ENCODE assay signal across 9 mouse cellular contexts in the genomic region with DNA sequence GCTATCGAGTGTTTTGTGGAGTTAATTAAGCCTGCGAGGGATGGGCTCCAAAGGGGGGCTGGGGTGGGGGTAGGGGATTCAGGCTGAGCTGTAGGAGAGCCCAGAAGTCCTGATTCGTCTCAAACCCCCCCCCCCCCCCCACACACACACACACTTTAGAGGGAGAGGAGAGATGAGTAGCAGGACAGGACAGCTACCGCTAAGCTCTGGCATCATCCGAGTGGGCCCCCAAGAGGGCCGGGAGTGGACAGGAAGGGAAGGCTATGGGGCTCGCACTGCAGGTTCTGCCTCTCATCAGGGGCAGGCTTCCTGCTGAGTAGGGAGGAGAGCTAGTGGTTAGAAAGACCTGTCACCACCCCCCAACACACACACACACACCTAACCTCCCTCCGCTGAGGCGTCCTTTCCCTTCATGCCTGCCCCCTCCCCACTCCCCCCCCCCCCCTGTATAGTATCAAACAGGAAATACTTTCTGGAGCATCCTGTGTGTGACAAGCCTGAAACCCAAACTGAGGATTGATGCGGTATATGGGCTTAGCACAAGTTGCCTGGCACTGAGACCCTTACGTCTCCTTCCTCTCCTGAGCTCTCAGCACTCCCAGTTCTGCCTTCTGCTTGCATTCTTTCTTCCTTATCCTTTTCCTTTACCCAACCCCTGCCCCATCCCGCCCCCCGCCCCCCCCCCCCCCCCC.
DNase-seq lines count a peak whose midpoint lies in the region; ATAC-seq and TF ChIP-seq lines count a peak whose summit lies in the region.
"Had no signal": no experiment of that assay in that cellular context is flagged by ENCODE, and none has a peak within 500 bp of the region (broad histone marks: within the 10 kb centered on the region; RNA-seq: fewer than 3 reads in every experiment).

No protein-coding gene starts in this region.

- DNase-seq in heart, adult 9 months (ENCODE audit: low spot score in 2 of 2): no peak
- DNase-seq in ES-E14 (ENCODE audit: low read depth, low spot score): no peak
- DNase-seq in forebrain, postnatal 0 days: no peak
- no peak for DNase-seq in midbrain, embryonic 10.5 days (ENCODE audit: low spot score)
- DNase-seq in right cerebral cortex, postnatal 36 days (ENCODE audit: low spot score in 2 of 2): no peak
- no peak for DNase-seq in left cerebral cortex, adult 9 months (ENCODE audit: low spot score in 2 of 2)
- DNase-seq: right cerebral cortex, postnatal 14 days had no signal

- peaks cover 11% of the 10 kb centered on the region for H3K4me1 ChIP-seq in heart, embryonic 12.5 days (replicated peaks)
- peaks cover 3 to 23% of the 10 kb centered on the region in 2 experiments; a peak in 3 of 4 replicates for H3K4me1 ChIP-seq in ES-E14 (ENCODE audit: control insufficient read depth in 2 of 2, insufficient read depth in 2 of 2, low read length in 2 of 2, poor library complexity in 1 of 2)
- H3K4me1 ChIP-seq in forebrain, postnatal 0 days (ENCODE audit: insufficient read depth): no peaks in the 10 kb centered on the region
- peaks cover 20% of the 10 kb centered on the region for H3K4me1 ChIP-seq in midbrain, embryonic 10.5 days

- no peaks in the 10 kb centered on the region for H3K36me3 ChIP-seq in heart, embryonic 12.5 days
- no peaks in the 10 kb centered on the region for H3K36me3 ChIP-seq in ES-E14 (ENCODE audit: control insufficient read depth, insufficient read depth, low read length, poor library complexity, severe bottlenecking)
- H3K36me3 ChIP-seq in forebrain, postnatal 0 days (ENCODE audit: insufficient read depth): no peaks in the 10 kb centered on the region
- no peaks in the 10 kb centered on the region for H3K36me3 ChIP-seq in midbrain, embryonic 10.5 days

- ATAC-seq in heart, embryonic 12.5 days (ENCODE audit: insufficient number of reproducible peaks, low FRiP score): peak; percentile 77
- peak; percentile 46 for ATAC-seq in forebrain, postnatal 0 days
- no peak for ATAC-seq in megakaryocyte-erythroid progenitor cell, adult 5-6 weeks (replicated peaks; ENCODE audit: low FRiP score, low TSS enrichment, poor library complexity, severe bottlenecking)

- H3K27me3 ChIP-seq in heart, embryonic 12.5 days (replicated peaks): no peaks in the 10 kb centered on the region
- H3K27me3 ChIP-seq in forebrain, postnatal 0 days (ENCODE audit: insufficient read depth, low read length): no peaks in the 10 kb centered on the region
- 0 out of 2 replicates have a peak, but pooled peaks cover 8% of the 10 kb centered on the region for H3K27me3 ChIP-seq in midbrain, embryonic 10.5 days (ENCODE audit: low read depth, poor library complexity, severe bottlenecking)

- no peak for TF ChIP-seq CTCF in forebrain, postnatal 0 days (IDR thresholded peaks at IDR 0.05; ENCODE audit: low read depth)

- peak overlapping the region; percentile 70 for H3K4me2 ChIP-seq in heart, embryonic 12.5 days
- peak overlapping the region; percentile 54 for H3K4me2 ChIP-seq in forebrain, postnatal 0 days (ENCODE audit: low read depth)

- H3K4me3 ChIP-seq in heart, embryonic 12.5 days: peak overlapping the region; percentile 34
- H3K4me3 ChIP-seq in ES-E14 (ENCODE audit: insufficient read depth in 1 of 2, low read depth in 1 of 2, low read length in 2 of 2, poor library complexity in 1 of 2, severe bottlenecking in 1 of 2): peak overlapping the region in 1 of 2 experiments; percentile 23; a peak in 1 of 4 replicates
- H3K4me3 ChIP-seq in forebrain, postnatal 0 days (ENCODE audit: low read depth, low read length): peak overlapping the region; percentile 22
- peak overlapping the region; percentile 43 for H3K4me3 ChIP-seq in midbrain, embryonic 10.5 days

- no peaks in the 10 kb centered on the region for H3K9me3 ChIP-seq in heart, embryonic 12.5 days (replicated peaks)
- H3K9me3 ChIP-seq in ES-E14 (ENCODE audit: control insufficient read depth, insufficient read depth, low read depth, low read length): no peaks in the 10 kb centered on the region
- no peaks in the 10 kb centered on the region for H3K9me3 ChIP-seq in forebrain, postnatal 0 days (ENCODE audit: low read length)
- H3K9me3 ChIP-seq in midbrain, embryonic 10.5 days (replicated peaks): no peaks in the 10 kb centered on the region

- no peak overlapping the region for H3K27ac ChIP-seq in heart, embryonic 12.5 days (ENCODE audit: poor library complexity, severe bottlenecking)
- H3K27ac ChIP-seq in ES-E14 (ENCODE audit: insufficient read depth, low read depth, low read length, poor library complexity, severe bottlenecking): no peak overlapping the region; the same call in 1 of the 2 replicates
- no peak overlapping the region for H3K27ac ChIP-seq in forebrain, postnatal 0 days (ENCODE audit: low read depth, low read length)
- peak overlapping the region; percentile 50 for H3K27ac ChIP-seq in midbrain, embryonic 10.5 days (replicated peaks)

- peak overlapping the region; percentile 48; the same call in 1 of the 2 replicates for H3K9ac ChIP-seq in heart, embryonic 12.5 days
- peak overlapping the region; percentile 31; the same call in 1 of the 2 replicates for H3K9ac ChIP-seq in ES-E14 (ENCODE audit: insufficient read depth, low read depth, low read length, poor library complexity, severe bottlenecking)
- H3K9ac ChIP-seq in forebrain, postnatal 0 days: no peak overlapping the region

- 5% methylated on average over 11 of the region's 13 CpGs for WGBS in heart, embryonic 12.5 days
- WGBS in forebrain, postnatal 0 days: 4% methylated on average over 9 of the region's 13 CpGs
- 8% methylated on average over 11 of the region's 13 CpGs for WGBS in midbrain, embryonic 10.5 days

- in situ Hi-C loops in ES-E14 (cut with MboI; ENCODE audit: low sequenced_read_pairs in 2 of 2, unreplicated experiment in 2 of 2): no loop called here

TF ChIP-seq in ES-E14, 5 proteins besides CTCF, POLR2A, EP300 and RAD21:
- TF ChIP-seq ZC3H11A (IDR thresholded peaks at IDR 0.05; ENCODE audit: borderline replicate concordance, low read depth, low read length) (no peak), CHD2 (IDR thresholded peaks at IDR 0.05; ENCODE audit: low read depth, low read length) (no peak)
TF ChIP-seq in ES-E14: peak in this region for 0.
